Mouse (Mus musculus) bone marrow, adult 2 months (tissue): ENCODE results near the gene Gm21981.

Source experiments
- CTCF ChIP-seq: fragments of 200-500 bp; IDR thresholded peaks from 2 replicates; pipeline ENCODE4 v1.5.1; 2011; ENCODE audit warnings: low read length, control low read depth; ENCODE audit not compliant: control insufficient read depth, insufficient read depth
- POLR2A ChIP-seq: fragments of 200-500 bp; IDR thresholded peaks from 2 replicates; pipeline ENCODE4 v1.6.1; 2011; ENCODE audit warnings: low read depth, mild to moderate bottlenecking, control low read depth, low read length, borderline replicate concordance; ENCODE audit not compliant: control insufficient read depth

GRCm38 (mm10) chr17:47655697-47656096 lies 38.6 kb downstream of the Gm21981 start:
- TF ChIP-seq CTCF (no peak), POLR2A (no peak)
